Mouse (Mus musculus): Measurements from ENCODE around the gene Cilp2. TPM values are rescaled to one million over a fixed set of nuclear protein-coding genes. Genes with fewer than 3 reads are reported as not detected.

Cilp2 gene
- polyA plus RNA-seq, 1 experiment from 2014 or later, result 4.2 TPM

- no peak for DNase-seq (ENCODE audit: low spot score)
- H3K9me3 ChIP-seq (ENCODE audit: control insufficient read depth, low read length), result no peaks in the 10 kb centered on the region
- H3K4me2 ChIP-seq (replicated peaks), result peak overlapping the region; percentile 59
- ATAC-seq (ENCODE audit: low FRiP score), result peak; percentile 9; the same call in 1 of the 2 replicates
- H3K27me3 ChIP-seq (ENCODE audit: control insufficient read depth, insufficient read depth, low read length), result peaks cover 73% of the 10 kb centered on the region
- 0 out of 2 replicates have a peak, but pooled peaks cover 9% of the 10 kb centered on the region for H3K4me1 ChIP-seq (replicated peaks; ENCODE audit: control insufficient read depth, insufficient read depth, low read length)
- peak overlapping the region; percentile 44 for H3K9ac ChIP-seq
- 18% methylated on average over 78 of the region's 79 CpGs for WGBS
- H3K27ac ChIP-seq, result no peak overlapping the region
- no peaks in the 10 kb centered on the region for H3K36me3 ChIP-seq (replicated peaks; ENCODE audit: control insufficient read depth, insufficient read depth)
- H3K4me3 ChIP-seq (replicated peaks; ENCODE audit: low read length), result peak overlapping the region; percentile 49
These were observed 6.1 kb downstream of the Cilp2 start for GRCm38 (mm10) chr8:69881261-69881865.

GRCm38 (mm10) chr8:69880841-69881240 is 6.6 kb downstream of the Cilp2 start:
- 0 out of 2 replicates have a peak overlapping the region, but pooled peaks have one; percentile 44 for H3K9ac ChIP-seq
- peak overlapping the region; percentile 59 for H3K4me2 ChIP-seq (replicated peaks)
- no peak for ATAC-seq (ENCODE audit: low FRiP score)
- 0 out of 2 replicates have a peak, but pooled peaks cover 9% of the 10 kb centered on the region for H3K4me1 ChIP-seq (replicated peaks; ENCODE audit: control insufficient read depth, insufficient read depth, low read length)
- no peaks in the 10 kb centered on the region for H3K36me3 ChIP-seq (replicated peaks; ENCODE audit: control insufficient read depth, insufficient read depth)
- no peak overlapping the region for H3K27ac ChIP-seq
- DNase-seq (ENCODE audit: low spot score), result no peak
- peaks cover 68% of the 10 kb centered on the region for H3K27me3 ChIP-seq (ENCODE audit: control insufficient read depth, insufficient read depth, low read length)
- no peaks in the 10 kb centered on the region for H3K9me3 ChIP-seq (ENCODE audit: control insufficient read depth, low read length)
- H3K4me3 ChIP-seq (replicated peaks; ENCODE audit: low read length), result peak overlapping the region; percentile 49
- WGBS, result 10% methylated on average over 30 of the region's 37 CpGs

- H3K27me3 ChIP-seq (ENCODE audit: control insufficient read depth, insufficient read depth, low read length), result peaks cover 57% of the 10 kb centered on the region
- peak overlapping the region; percentile 10; the same call in 1 of the 2 replicates for H3K4me2 ChIP-seq (replicated peaks)
- H3K9ac ChIP-seq, result no peak overlapping the region
- WGBS, result 62% methylated on average over 8 of the region's 8 CpGs
- ATAC-seq (ENCODE audit: low FRiP score) (no peak), DNase-seq (ENCODE audit: low spot score) (no peak)
- no peak overlapping the region for H3K27ac ChIP-seq
- H3K36me3 ChIP-seq (replicated peaks; ENCODE audit: control insufficient read depth, insufficient read depth), result no peaks in the 10 kb centered on the region
- H3K4me1 ChIP-seq (replicated peaks; ENCODE audit: control insufficient read depth, insufficient read depth, low read length), result 0 out of 2 replicates have a peak, but pooled peaks cover 9% of the 10 kb centered on the region
- H3K4me3 ChIP-seq (replicated peaks; ENCODE audit: low read length), result no peak overlapping the region
- no peaks in the 10 kb centered on the region for H3K9me3 ChIP-seq (ENCODE audit: control insufficient read depth, low read length)
These were observed 7.8 kb downstream of the Cilp2 start for GRCm38 (mm10) chr8:69879678-69880077.

GRCm38 (mm10) chr8:69877992-69878391 is 9.5 kb downstream of the Cilp2 start:
- DNase-seq (ENCODE audit: low spot score), result no peak
- Histone ChIP-seq H3K36me3 (replicated peaks; ENCODE audit: control insufficient read depth, insufficient read depth) (peaks cover 6% of the 10 kb centered on the region; the same call in 1 of the 2 replicates), H3K27ac (no peak overlapping the region), H3K4me3 (replicated peaks; ENCODE audit: low read length) (no peak overlapping the region), H3K9me3 (ENCODE audit: control insufficient read depth, low read length) (no peaks in the 10 kb centered on the region), H3K9ac (no peak overlapping the region), H3K4me1 (replicated peaks; ENCODE audit: control insufficient read depth, insufficient read depth, low read length) (0 out of 2 replicates have a peak, but pooled peaks cover 9% of the 10 kb centered on the region), H3K4me2 (replicated peaks) (no peak overlapping the region), H3K27me3 (ENCODE audit: control insufficient read depth, insufficient read depth, low read length) (peaks cover 40% of the 10 kb centered on the region)
- WGBS, result 64% methylated on average over 3 of the region's 3 CpGs
- ATAC-seq (ENCODE audit: low FRiP score), result no peak

- DNase-seq (ENCODE audit: low spot score) (no peak), ATAC-seq (ENCODE audit: low FRiP score) (no peak)
- Histone ChIP-seq H3K27ac (no peak overlapping the region), H3K27me3 (ENCODE audit: control insufficient read depth, insufficient read depth, low read length) (peaks cover 34% of the 10 kb centered on the region), H3K9me3 (ENCODE audit: control insufficient read depth, low read length) (no peaks in the 10 kb centered on the region), H3K4me3 (replicated peaks; ENCODE audit: low read length) (no peak overlapping the region), H3K9ac (no peak overlapping the region), H3K4me2 (replicated peaks) (no peak overlapping the region), H3K36me3 (replicated peaks; ENCODE audit: control insufficient read depth, insufficient read depth) (peaks cover 6% of the 10 kb centered on the region; the same call in 1 of the 2 replicates), H3K4me1 (replicated peaks; ENCODE audit: control insufficient read depth, insufficient read depth, low read length) (0 out of 2 replicates have a peak, but pooled peaks cover 9% of the 10 kb centered on the region)
- 89% methylated on average over 4 of the region's 4 CpGs for WGBS
These were observed 10.1 kb downstream of the Cilp2 start for GRCm38 (mm10) chr8:69877396-69877795.

- no peak overlapping the region for H3K27ac ChIP-seq
- H3K9ac ChIP-seq, result no peak overlapping the region
- no peaks in the 10 kb centered on the region for H3K9me3 ChIP-seq (ENCODE audit: control insufficient read depth, low read length)
- peaks cover 8% of the 10 kb centered on the region; the same call in 1 of the 2 replicates for H3K36me3 ChIP-seq (replicated peaks; ENCODE audit: control insufficient read depth, insufficient read depth)
- 0 out of 2 replicates have a peak, but pooled peaks cover 9% of the 10 kb centered on the region for H3K4me1 ChIP-seq (replicated peaks; ENCODE audit: control insufficient read depth, insufficient read depth, low read length)
- ATAC-seq (ENCODE audit: low FRiP score) (no peak), DNase-seq (ENCODE audit: low spot score) (no peak)
- no peak overlapping the region for H3K4me3 ChIP-seq (replicated peaks; ENCODE audit: low read length)
- H3K4me2 ChIP-seq (replicated peaks), result no peak overlapping the region
- H3K27me3 ChIP-seq (ENCODE audit: control insufficient read depth, insufficient read depth, low read length), result peaks cover 29% of the 10 kb centered on the region
- WGBS, result 81% methylated on average over 10 of the region's 10 CpGs
These were observed 10.5 kb downstream of the Cilp2 start for GRCm38 (mm10) chr8:69876967-69877366.

GRCm38 (mm10) chr8:69876097-69876496 is 11.4 kb downstream of the Cilp2 start:
- Histone ChIP-seq H3K36me3 (replicated peaks; ENCODE audit: control insufficient read depth, insufficient read depth) (peaks cover 16% of the 10 kb centered on the region), H3K9ac (no peak overlapping the region), H3K27ac (no peak overlapping the region), H3K4me1 (replicated peaks; ENCODE audit: control insufficient read depth, insufficient read depth, low read length) (0 out of 2 replicates have a peak, but pooled peaks cover 2% of the 10 kb centered on the region), H3K27me3 (ENCODE audit: control insufficient read depth, insufficient read depth, low read length) (peaks cover 21% of the 10 kb centered on the region), H3K4me2 (replicated peaks) (no peak overlapping the region), H3K9me3 (ENCODE audit: control insufficient read depth, low read length) (no peaks in the 10 kb centered on the region), H3K4me3 (replicated peaks; ENCODE audit: low read length) (no peak overlapping the region)
- no peak for ATAC-seq (ENCODE audit: low FRiP score)
- WGBS, result 41% methylated on average over 10 of the region's 10 CpGs
- no peak for DNase-seq (ENCODE audit: low spot score)

- Histone ChIP-seq H3K27me3 (ENCODE audit: control insufficient read depth, insufficient read depth, low read length) (peaks cover 6% of the 10 kb centered on the region), H3K4me2 (replicated peaks) (no peak overlapping the region), H3K27ac (no peak overlapping the region), H3K9ac (no peak overlapping the region), H3K4me3 (replicated peaks; ENCODE audit: low read length) (no peak overlapping the region), H3K4me1 (replicated peaks; ENCODE audit: control insufficient read depth, insufficient read depth, low read length) (no peaks in the 10 kb centered on the region), H3K36me3 (replicated peaks; ENCODE audit: control insufficient read depth, insufficient read depth) (peaks cover 24% of the 10 kb centered on the region), H3K9me3 (ENCODE audit: control insufficient read depth, low read length) (no peaks in the 10 kb centered on the region)
- 85% methylated on average over 13 of the region's 13 CpGs for WGBS
- DNase-seq (ENCODE audit: low spot score), result no peak
- ATAC-seq (ENCODE audit: low FRiP score), result no peak
These were observed 12.8 kb downstream of the Cilp2 start for GRCm38 (mm10) chr8:69874654-69875053.

GRCm38 (mm10) chr8:69874155-69874554 is 13.3 kb downstream of the Cilp2 start:
- 11% methylated on average over 9 of the region's 9 CpGs for WGBS
- H3K9me3 ChIP-seq (ENCODE audit: control insufficient read depth, low read length), result no peaks in the 10 kb centered on the region
- peak; percentile 83 for DNase-seq (ENCODE audit: low spot score)
- H3K4me1 ChIP-seq (replicated peaks; ENCODE audit: control insufficient read depth, insufficient read depth, low read length), result no peaks in the 10 kb centered on the region
- peaks cover 24% of the 10 kb centered on the region for H3K36me3 ChIP-seq (replicated peaks; ENCODE audit: control insufficient read depth, insufficient read depth)
- peaks cover 1% of the 10 kb centered on the region for H3K27me3 ChIP-seq (ENCODE audit: control insufficient read depth, insufficient read depth, low read length)
- no peak overlapping the region for H3K4me3 ChIP-seq (replicated peaks; ENCODE audit: low read length)
- no peak overlapping the region for H3K27ac ChIP-seq
- no peak overlapping the region for H3K4me2 ChIP-seq (replicated peaks)
- no peak overlapping the region for H3K9ac ChIP-seq
- ATAC-seq (ENCODE audit: low FRiP score), result no peak
